Mouse (Mus musculus) heart, embryonic 16.5 days (tissue): Measurements from ENCODE around the gene Gtdc1. TPM values are rescaled to one million over a fixed set of nuclear protein-coding genes. Genes with fewer than 3 reads are reported as not detected.

ENCODE experiments used
- ATAC-seq: fragments of 200-750 bp; cut with Nextera tagmentation; replicated peaks from 2 replicates; pipeline ENCODE4 v1.8.0; 2017; ENCODE audit warnings: moderate number of reproducible peaks; ENCODE audit not compliant: insufficient read depth, low FRiP score; ENCODE audit errors: extremely low read depth
- H3K27ac ChIP-seq: fragments of 300-500 bp; sonication (generic); 2 replicates; pipeline ENCODE4 v1.5.1; 2014; ENCODE audit warnings: mild to moderate bottlenecking, low read length, control low read depth, moderate library complexity
- H3K27me3 ChIP-seq: fragments of 300-500 bp; sonication (generic); 2 replicates; pipeline ENCODE4 v1.6.1; 2014; ENCODE audit warnings: low read length, mixed read lengths; ENCODE audit not compliant: control insufficient read depth, insufficient read depth
- H3K36me3 ChIP-seq: fragments of 300-500 bp; sonication (generic); 2 replicates; pipeline ENCODE4 v1.6.1; 2014; ENCODE audit not compliant: control insufficient read depth, insufficient read depth
- H3K4me1 ChIP-seq: fragments of 300-500 bp; sonication (generic); 2 replicates; pipeline ENCODE4 v1.6.1; 2014; ENCODE audit warnings: low read length, mixed read lengths; ENCODE audit not compliant: control insufficient read depth, insufficient read depth
- H3K4me2 ChIP-seq: fragments of 300-500 bp; sonication (generic); 2 replicates; pipeline ENCODE4 v1.6.1; 2014; ENCODE audit warnings: low read depth, mild to moderate bottlenecking, control low read depth, low read length
- H3K4me3 ChIP-seq: fragments of 300-500 bp; sonication (generic); 2 replicates; pipeline ENCODE4 v1.5.1; 2014; ENCODE audit warnings: mild to moderate bottlenecking, control low read depth, low read length
- H3K9ac ChIP-seq: fragments of 300-500 bp; sonication (generic); 2 replicates; pipeline ENCODE4 v1.6.1; 2014; ENCODE audit warnings: low read length, control low read depth
- H3K9me3 ChIP-seq: fragments of 300-500 bp; sonication (generic); replicated peaks from 2 replicates; pipeline ENCODE4 v1.6.1; 2016; ENCODE audit warnings: low read length; ENCODE audit not compliant: control insufficient read depth
- WGBS: fragments of 180-500 bp; shearing (Covaris S2); extraction: QIAGEN DNeasy Blood & Tissue Kit; methylation state at CpG from one replicate; pipeline ENCODE4 v1.1.7; 2014; 5-methylcytosine and 5-hydroxymethylcytosine counted together
- polyA plus RNA-seq: library from polyadenylated mRNA; unstranded; fragments of >200 nt; fragmentation: Nextera tagmentation; extraction: Ambion mirVana; gene quantifications from 2 replicates; pipeline ENCODE4 v1.2.1, GENCODE M21; 2015

Gene Gtdc1
- polyA plus RNA-seq, 1 experiment from 2014 or later = 10.9 TPM

GRCm38 (mm10) chr2:44763898-44764297 lies 163.6 kb downstream of the Gtdc1 start:
- H3K27me3 ChIP-seq = no peaks in the 10 kb centered on the region
- H3K27ac ChIP-seq = no peak overlapping the region
- 85% methylated on average over 1 of the region's 1 CpGs for WGBS
- H3K9ac ChIP-seq = no peak overlapping the region
- H3K36me3 ChIP-seq = no peaks in the 10 kb centered on the region
- no peak for ATAC-seq
- no peaks in the 10 kb centered on the region for H3K9me3 ChIP-seq
- H3K4me2 ChIP-seq = no peak overlapping the region
- H3K4me1 ChIP-seq = no peaks in the 10 kb centered on the region
- H3K4me3 ChIP-seq = no peak overlapping the region

- no peaks in the 10 kb centered on the region for H3K36me3 ChIP-seq
- ATAC-seq = no peak
- no peak overlapping the region for H3K4me2 ChIP-seq
- H3K9me3 ChIP-seq = no peaks in the 10 kb centered on the region
- no peak overlapping the region for H3K4me3 ChIP-seq
- no peak overlapping the region for H3K9ac ChIP-seq
- 95% methylated on average over 1 of the region's 1 CpGs for WGBS
- no peaks in the 10 kb centered on the region for H3K27me3 ChIP-seq
- no peaks in the 10 kb centered on the region for H3K4me1 ChIP-seq
- no peak overlapping the region for H3K27ac ChIP-seq
Measured at GRCm38 (mm10) chr2:44736618-44737017, 190.8 kb downstream of the Gtdc1 start.

GRCm38 (mm10) chr2:44721461-44721860 lies 206.0 kb downstream of the Gtdc1 start:
- no peaks in the 10 kb centered on the region for H3K27me3 ChIP-seq
- no peak overlapping the region for H3K27ac ChIP-seq
- no peaks in the 10 kb centered on the region for H3K4me1 ChIP-seq
- no peak overlapping the region for H3K9ac ChIP-seq
- H3K9me3 ChIP-seq = no peaks in the 10 kb centered on the region
- H3K4me2 ChIP-seq = no peak overlapping the region
- H3K36me3 ChIP-seq = no peaks in the 10 kb centered on the region
- ATAC-seq = no peak
- no peak overlapping the region for H3K4me3 ChIP-seq

GRCm38 (mm10) chr2:44705883-44706615 lies 221.4 kb downstream of the Gtdc1 start:
- WGBS = 69% methylated on average over 4 of the region's 4 CpGs
- H3K4me2 ChIP-seq = no peak overlapping the region
- H3K4me1 ChIP-seq = no peaks in the 10 kb centered on the region
- H3K36me3 ChIP-seq = no peaks in the 10 kb centered on the region
- H3K4me3 ChIP-seq = no peak overlapping the region
- ATAC-seq = peak; percentile 65; the same call in 1 of the 2 replicates
- no peaks in the 10 kb centered on the region for H3K27me3 ChIP-seq
- no peak overlapping the region for H3K9ac ChIP-seq
- no peaks in the 10 kb centered on the region for H3K9me3 ChIP-seq
- no peak overlapping the region; the same call in 1 of the 2 replicates for H3K27ac ChIP-seq

- 56% methylated on average over 4 of the region's 4 CpGs for WGBS
- H3K27ac ChIP-seq = no peak overlapping the region
- no peak for ATAC-seq
Measured at GRCm38 (mm10) chr2:44700276-44700675, 227.2 kb downstream of the Gtdc1 start.

GRCm38 (mm10) chr2:44696441-44696840 lies 231.0 kb downstream of the Gtdc1 start:
- no peak for ATAC-seq
- Histone ChIP-seq H3K4me2 (no peak overlapping the region), H3K9ac (no peak overlapping the region), H3K4me1 (no peaks in the 10 kb centered on the region), H3K27me3 (no peaks in the 10 kb centered on the region), H3K27ac (no peak overlapping the region), H3K36me3 (no peaks in the 10 kb centered on the region), H3K4me3 (no peak overlapping the region), H3K9me3 (no peaks in the 10 kb centered on the region)
- WGBS = 84% methylated on average over 3 of the region's 3 CpGs

More at GRCm38 (mm10) chr2:44700276-44700675, 227.2 kb downstream of the Gtdc1 start:
- Histone ChIP-seq H3K27me3 (no peaks in the 10 kb centered on the region), H3K4me1 (no peaks in the 10 kb centered on the region), H3K4me2 (no peak overlapping the region), H3K36me3 (no peaks in the 10 kb centered on the region), H3K9me3 (no peaks in the 10 kb centered on the region), H3K4me3 (no peak overlapping the region), H3K9ac (no peak overlapping the region)

- H3K9me3 ChIP-seq = no peaks in the 10 kb centered on the region
- no peak overlapping the region for H3K9ac ChIP-seq
- no peaks in the 10 kb centered on the region for H3K36me3 ChIP-seq
- no peak overlapping the region for H3K4me3 ChIP-seq
- H3K4me2 ChIP-seq = no peak overlapping the region
- no peak overlapping the region for H3K27ac ChIP-seq
- H3K4me1 ChIP-seq = no peaks in the 10 kb centered on the region
- no peaks in the 10 kb centered on the region for H3K27me3 ChIP-seq
- ATAC-seq = no peak
- 63% methylated on average over 1 of the region's 1 CpGs for WGBS
Measured at GRCm38 (mm10) chr2:44693898-44694297, 233.6 kb downstream of the Gtdc1 start.

GRCm38 (mm10) chr2:44664049-44664448 lies 263.4 kb downstream of the Gtdc1 start:
- 84% methylated on average over 7 of the region's 7 CpGs for whole genome bisulfite sequencing
- Histone ChIP-seq H3K27ac (no peak overlapping the region), H3K27me3 (no peaks in the 10 kb centered on the region), H3K9me3 (no peaks in the 10 kb centered on the region), H3K9ac (no peak overlapping the region), H3K36me3 (no peaks in the 10 kb centered on the region), H3K4me1 (no peaks in the 10 kb centered on the region), H3K4me2 (no peak overlapping the region), H3K4me3 (no peak overlapping the region)
- no peak for ATAC-seq

GRCm38 (mm10) chr2:44659870-44660269 lies 267.6 kb downstream of the Gtdc1 start:
- no peaks in the 10 kb centered on the region for H3K27me3 ChIP-seq
- H3K4me2 ChIP-seq = no peak overlapping the region
- H3K9ac ChIP-seq = no peak overlapping the region
- no peak overlapping the region for H3K27ac ChIP-seq
- ATAC-seq = no peak
- no peaks in the 10 kb centered on the region for H3K9me3 ChIP-seq
- no peaks in the 10 kb centered on the region for H3K4me1 ChIP-seq
- H3K36me3 ChIP-seq = no peaks in the 10 kb centered on the region
- no peak overlapping the region for H3K4me3 ChIP-seq
- WGBS = 67% methylated on average over 2 of the region's 2 CpGs
